Mouse (Mus musculus): ENCODE measurements at regions not wholly inside any gene's neighbourhood (a gene's known extent, or its start where the extent isn't known, plus 50 kb on each side); places are given as distances from the start of the nearest gene placed in this dataset.

GRCm38 (mm10) chr1:7388627-7389026, 2580.9 kb downstream of the Gm37988 start:
- intact Hi-C loops (cut with DNase I), result no loop called here
- TF ChIP-seq POLR2A (IDR thresholded peaks at IDR 0.05; ENCODE audit: insufficient read depth, low read depth, low read length), result no peak
- no peak for TF ChIP-seq EP300 (IDR thresholded peaks at IDR 0.05; ENCODE audit: insufficient read depth, low read depth, low read length)
- TF ChIP-seq CTCF (IDR thresholded peaks at IDR 0.05), result no peak
- H3K36me3 ChIP-seq (ENCODE audit: control insufficient read depth, insufficient read depth, low read length), result no peaks in the 10 kb centered on the region

GRCm38 (mm10) chr1:7393508-7393907, 2585.8 kb downstream of the Gm37988 start:
- Histone ChIP-seq H3K9ac (ENCODE audit: low read depth, low read length) (no peak overlapping the region), H3K27ac (no peak overlapping the region), H3K4me3 (no peak overlapping the region), H3K27me3 (ENCODE audit: control insufficient read depth, insufficient read depth, low read length) (no peaks in the 10 kb centered on the region), H3K79me2 (replicated peaks; ENCODE audit: control insufficient read depth, insufficient read depth, low read length) (no peaks in the 10 kb centered on the region), H3K4me1 (ENCODE audit: control insufficient read depth, insufficient read depth, low read length) (no peaks in the 10 kb centered on the region), H3K36me3 (ENCODE audit: control insufficient read depth, insufficient read depth, low read length) (no peaks in the 10 kb centered on the region)
- DNase-seq, result no peak
- TF ChIP-seq EP300 (IDR thresholded peaks at IDR 0.05; ENCODE audit: insufficient read depth, low read depth, low read length) (no peak), POLR2A (IDR thresholded peaks at IDR 0.05; ENCODE audit: insufficient read depth, low read depth, low read length) (no peak), CTCF (IDR thresholded peaks at IDR 0.05) (no peak)
- intact Hi-C loops (cut with DNase I), result loop anchor here (10.0 kb wide), 2 partner anchors 249 to 1179 kb away; no protein-coding TSS in a partner anchor

More at GRCm38 (mm10) chr1:7388627-7389026, 2580.9 kb downstream of the Gm37988 start:
- Histone ChIP-seq H3K27me3 (ENCODE audit: control insufficient read depth, insufficient read depth, low read length) (no peaks in the 10 kb centered on the region), H3K27ac (no peak overlapping the region), H3K79me2 (replicated peaks; ENCODE audit: control insufficient read depth, insufficient read depth, low read length) (no peaks in the 10 kb centered on the region), H3K4me1 (ENCODE audit: control insufficient read depth, insufficient read depth, low read length) (no peaks in the 10 kb centered on the region), H3K4me3 (no peak overlapping the region), H3K9ac (ENCODE audit: low read depth, low read length) (no peak overlapping the region)
- 82% methylated on average over 1 of the region's 1 CpGs for WGBS
- DNase-seq, result no peak

- DNase-seq, result no peak
- Histone ChIP-seq H3K36me3 (ENCODE audit: control insufficient read depth, insufficient read depth, low read length) (no peaks in the 10 kb centered on the region), H3K79me2 (replicated peaks; ENCODE audit: control insufficient read depth, insufficient read depth, low read length) (no peaks in the 10 kb centered on the region), H3K27ac (no peak overlapping the region), H3K4me1 (ENCODE audit: control insufficient read depth, insufficient read depth, low read length) (no peaks in the 10 kb centered on the region), H3K9ac (ENCODE audit: low read depth, low read length) (no peak overlapping the region), H3K27me3 (ENCODE audit: control insufficient read depth, insufficient read depth, low read length) (no peaks in the 10 kb centered on the region), H3K4me3 (no peak overlapping the region)
- TF ChIP-seq POLR2A (IDR thresholded peaks at IDR 0.05; ENCODE audit: insufficient read depth, low read depth, low read length) (no peak), CTCF (IDR thresholded peaks at IDR 0.05) (no peak)
- 94% methylated on average over 6 of the region's 6 CpGs for WGBS
- intact Hi-C loops (cut with DNase I), result loop anchor here (10.0 kb wide), 2 partner anchors 249 to 1179 kb away; no protein-coding TSS in a partner anchor
Measured at GRCm38 (mm10) chr1:7394161-7394560, 2586.5 kb downstream of the Gm37988 start.

GRCm38 (mm10) chr1:7395527-7395926, 2587.8 kb downstream of the Gm37988 start:
- Histone ChIP-seq H3K36me3 (ENCODE audit: control insufficient read depth, insufficient read depth, low read length) (no peaks in the 10 kb centered on the region), H3K79me2 (replicated peaks; ENCODE audit: control insufficient read depth, insufficient read depth, low read length) (no peaks in the 10 kb centered on the region), H3K27ac (no peak overlapping the region), H3K4me1 (ENCODE audit: control insufficient read depth, insufficient read depth, low read length) (no peaks in the 10 kb centered on the region), H3K27me3 (ENCODE audit: control insufficient read depth, insufficient read depth, low read length) (no peaks in the 10 kb centered on the region), H3K9ac (ENCODE audit: low read depth, low read length) (no peak overlapping the region), H3K4me3 (no peak overlapping the region)
- intact Hi-C loops (cut with DNase I), result loop anchor here (10.0 kb wide), 2 partner anchors 251 to 1181 kb away; no protein-coding TSS in a partner anchor
- 72% methylated on average over 8 of the region's 8 CpGs for WGBS
- TF ChIP-seq EP300 (IDR thresholded peaks at IDR 0.05; ENCODE audit: insufficient read depth, low read depth, low read length) (no peak), POLR2A (IDR thresholded peaks at IDR 0.05; ENCODE audit: insufficient read depth, low read depth, low read length) (no peak), CTCF (IDR thresholded peaks at IDR 0.05) (no peak)
- no peak for DNase-seq

GRCm38 (mm10) chr1:7396867-7397806, 2589.4 kb downstream of the Gm37988 start:
- peak overlapping the region; percentile 89 for H3K27ac ChIP-seq
- intact Hi-C loops (cut with DNase I), result loop anchor here (10.0 kb wide), 2 partner anchors 252 to 1182 kb away; no protein-coding TSS in a partner anchor

More at GRCm38 (mm10) chr1:7396867-7397806, 2589.4 kb downstream of the Gm37988 start:
- Histone ChIP-seq H3K4me1 (ENCODE audit: control insufficient read depth, insufficient read depth, low read length) (no peaks in the 10 kb centered on the region), H3K79me2 (replicated peaks; ENCODE audit: control insufficient read depth, insufficient read depth, low read length) (no peaks in the 10 kb centered on the region), H3K4me3 (peak overlapping the region; percentile 72), H3K27me3 (ENCODE audit: control insufficient read depth, insufficient read depth, low read length) (no peaks in the 10 kb centered on the region), H3K36me3 (ENCODE audit: control insufficient read depth, insufficient read depth, low read length) (no peaks in the 10 kb centered on the region), H3K9ac (ENCODE audit: low read depth, low read length) (peak overlapping the region; percentile 21)
- 12% methylated on average over 26 of the region's 26 CpGs for WGBS
- DNase-seq, result peak; percentile 7 to 65
- 0 out of 2 replicates have a peak, but pooled peaks have one; percentile 10 for TF ChIP-seq EP300 (IDR thresholded peaks at IDR 0.05; ENCODE audit: insufficient read depth, low read depth, low read length)
- TF ChIP-seq CTCF (IDR thresholded peaks at IDR 0.05), result peak; percentile 60
- no peak for TF ChIP-seq POLR2A (IDR thresholded peaks at IDR 0.05; ENCODE audit: insufficient read depth, low read depth, low read length)

Data from heart, adult 2 months (tissue).